Mouse (Mus musculus): ENCODE results near the gene Col23a1.

Col23a1 gene

DNA sequence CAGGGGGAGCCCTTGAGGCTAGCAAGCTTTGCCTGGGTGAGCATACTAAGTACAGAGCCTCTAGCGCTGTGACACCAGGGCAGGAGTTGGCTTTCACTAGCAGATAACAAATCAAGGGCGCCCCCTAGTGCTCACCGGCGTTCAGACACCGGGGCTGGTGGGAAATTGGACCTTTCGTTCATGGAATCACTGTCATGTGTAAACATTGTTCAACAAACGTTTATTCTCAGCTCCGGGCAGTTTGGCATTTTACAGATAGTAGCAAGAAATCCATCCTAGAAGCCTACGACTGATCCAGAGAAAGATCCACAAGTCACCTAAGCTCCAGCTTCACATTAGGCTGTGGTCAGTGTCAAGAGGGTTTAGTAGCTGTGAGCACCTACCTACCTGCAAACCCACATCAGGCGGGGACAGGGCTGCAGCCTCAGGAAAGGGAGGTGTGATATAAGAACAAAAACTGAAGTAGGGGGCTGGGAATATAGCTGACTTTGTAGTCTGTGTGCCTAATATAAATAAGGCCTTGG lies 250.1 kb downstream of the Col23a1 start:
- peak; percentile 74 to 97 for DNase-seq (ENCODE audit: low spot score in 2 of 2)

DNA sequence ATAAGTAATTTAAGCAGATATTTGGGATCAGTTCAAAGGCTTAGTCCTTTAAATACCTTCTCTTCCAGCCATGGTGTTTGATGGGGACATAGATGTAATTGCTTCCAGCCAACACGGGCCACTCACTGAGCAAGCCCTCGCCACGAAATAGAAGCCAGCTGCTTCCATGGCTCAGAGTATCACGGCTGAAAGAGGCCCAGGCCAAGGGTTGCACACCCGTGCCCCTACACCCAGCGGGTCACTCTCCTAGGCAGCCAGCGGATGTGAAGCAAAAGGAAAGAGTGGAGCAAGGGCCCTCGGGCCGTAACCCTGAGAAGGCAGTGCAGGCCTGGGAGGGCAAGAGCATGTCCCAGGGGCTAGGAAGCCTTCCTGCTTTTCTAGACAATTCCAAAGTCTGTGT lies 252.7 kb downstream of the Col23a1 start:
- no peak for DNase-seq (ENCODE audit: low spot score in 2 of 2)

DNA sequence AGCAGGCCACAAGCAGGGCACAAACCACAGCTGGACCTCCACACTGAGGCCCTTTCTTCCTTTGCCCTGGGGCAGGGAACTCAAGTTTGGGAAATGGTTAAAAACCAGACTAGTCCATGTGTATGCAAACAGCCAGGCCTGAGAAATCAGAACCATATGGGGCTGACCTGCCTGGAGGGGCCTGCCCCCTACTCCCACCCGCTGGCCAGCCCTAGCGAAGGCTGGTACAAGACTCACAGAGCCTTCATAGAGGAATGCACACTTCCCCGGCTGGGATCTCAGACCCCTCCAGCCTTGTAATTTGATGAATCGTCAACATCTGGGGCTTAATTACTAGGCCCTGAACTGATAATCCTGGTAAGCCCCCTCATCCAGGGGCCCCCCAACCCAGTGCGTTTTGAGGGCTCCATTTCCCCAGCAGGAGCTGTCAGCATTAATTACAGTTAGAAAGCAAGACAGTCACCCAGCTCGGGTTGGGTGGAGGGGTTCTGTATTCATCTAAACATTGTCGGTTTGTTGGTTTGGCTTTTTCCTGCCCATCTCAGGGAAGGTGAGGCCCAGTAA lies 253.8 kb downstream of the Col23a1 start:
- no peak for DNase-seq (ENCODE audit: low spot score in 2 of 2)

DNA sequence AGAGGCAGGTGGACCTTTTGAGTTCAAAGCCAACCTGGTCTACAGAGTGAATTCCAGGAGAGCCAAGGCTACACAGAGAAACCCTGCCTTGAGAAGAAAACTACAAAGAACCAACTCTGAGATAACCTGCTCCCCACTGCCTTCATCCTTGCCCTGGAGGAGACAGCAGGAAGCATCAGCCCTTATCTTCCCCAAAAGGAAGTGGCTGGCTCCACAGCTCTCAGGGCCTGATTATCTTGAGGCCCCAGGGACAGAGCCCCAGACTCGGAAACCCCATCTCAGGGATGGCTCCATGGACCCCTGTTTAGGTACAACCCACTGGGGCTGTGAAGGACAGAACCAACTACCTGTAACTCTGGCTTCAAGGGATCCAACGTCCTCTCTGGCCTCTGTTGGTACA lies 254.7 kb downstream of the Col23a1 start:
- no peak for DNase-seq (ENCODE audit: low spot score in 2 of 2)

DNA sequence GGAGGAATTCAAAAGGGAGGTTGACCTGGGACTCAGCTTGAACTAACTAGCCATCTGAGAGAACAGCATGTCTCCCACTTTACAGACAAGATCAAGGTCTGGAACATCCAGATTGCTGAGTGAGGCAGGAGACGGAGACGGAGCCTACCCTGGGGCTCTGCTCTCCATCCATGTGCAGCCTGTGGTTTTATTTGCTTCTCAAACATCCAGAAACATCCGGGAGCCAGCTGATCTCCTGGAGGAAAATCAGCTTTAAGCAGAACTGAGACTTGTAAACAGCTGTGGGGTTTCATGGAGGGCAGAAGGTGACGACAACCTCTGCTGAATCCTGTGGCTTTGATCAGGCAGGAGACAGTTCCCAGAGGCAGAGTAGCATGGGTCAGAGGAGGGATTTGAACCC lies 256.1 kb downstream of the Col23a1 start:
- no peak for DNase-seq (ENCODE audit: low spot score in 2 of 2)

DNA sequence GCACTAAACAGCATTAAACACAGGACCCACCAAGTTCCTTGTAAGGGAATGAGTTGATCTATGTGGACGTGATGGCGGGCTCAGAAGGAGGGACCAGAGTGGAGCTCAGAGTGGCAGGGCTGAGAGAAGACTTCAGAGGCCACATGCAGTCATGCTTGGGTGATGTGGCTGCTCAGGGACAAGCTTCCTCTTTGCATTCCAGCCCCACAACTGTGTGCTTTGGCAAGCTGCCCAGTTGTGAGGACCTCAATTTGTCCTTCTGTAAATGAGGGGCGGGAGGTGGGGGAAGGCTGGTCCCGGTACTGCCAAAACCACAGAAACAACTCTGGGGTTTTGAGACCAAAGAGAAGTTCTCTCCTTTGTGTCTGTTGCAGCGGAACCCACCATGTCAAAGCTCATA lies 261.5 kb downstream of the Col23a1 start:
- no peak for DNase-seq (ENCODE audit: low spot score in 2 of 2)

DNA sequence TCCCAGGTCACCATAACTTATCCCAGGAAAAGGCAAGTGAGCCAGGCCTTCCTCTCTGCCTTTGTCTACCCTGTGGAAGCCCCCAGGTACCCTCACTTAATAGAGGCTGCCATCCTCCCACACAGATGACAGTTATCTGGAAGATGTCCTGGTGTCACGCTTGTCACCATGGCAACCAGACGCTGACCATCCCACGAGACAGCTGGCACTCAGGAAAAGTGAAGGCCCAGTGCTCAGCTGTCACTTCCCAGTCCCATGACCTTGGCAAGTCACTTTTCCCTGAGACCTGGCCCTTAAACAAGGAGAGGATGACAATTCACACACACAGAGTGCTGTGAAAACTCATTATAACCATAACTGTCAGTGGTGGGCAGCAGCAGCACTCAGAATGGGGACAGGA lies 262.4 kb downstream of the Col23a1 start:
- no peak for DNase-seq (ENCODE audit: low spot score in 2 of 2)

DNA sequence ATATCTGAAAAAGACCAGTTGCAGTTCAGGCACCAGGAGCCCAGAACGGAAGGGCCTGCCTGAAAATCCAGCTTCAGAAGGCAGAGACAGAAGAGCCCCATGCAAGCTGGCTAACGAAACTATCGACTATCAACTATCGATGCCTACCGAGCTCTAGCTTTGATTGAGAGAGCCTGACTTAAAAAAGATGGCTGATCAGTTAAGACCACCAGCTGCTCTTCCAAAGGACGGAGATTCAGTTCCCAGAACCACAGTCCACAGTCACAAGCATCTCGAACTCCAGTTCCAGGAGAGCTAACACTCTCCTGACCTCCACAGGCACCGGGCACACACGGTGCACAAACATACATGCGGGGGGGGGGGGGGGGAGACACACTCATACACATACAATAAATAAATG lies 264.9 kb downstream of the Col23a1 start:
- DNase-seq (ENCODE audit: low spot score in 2 of 2), result no peak

DNA sequence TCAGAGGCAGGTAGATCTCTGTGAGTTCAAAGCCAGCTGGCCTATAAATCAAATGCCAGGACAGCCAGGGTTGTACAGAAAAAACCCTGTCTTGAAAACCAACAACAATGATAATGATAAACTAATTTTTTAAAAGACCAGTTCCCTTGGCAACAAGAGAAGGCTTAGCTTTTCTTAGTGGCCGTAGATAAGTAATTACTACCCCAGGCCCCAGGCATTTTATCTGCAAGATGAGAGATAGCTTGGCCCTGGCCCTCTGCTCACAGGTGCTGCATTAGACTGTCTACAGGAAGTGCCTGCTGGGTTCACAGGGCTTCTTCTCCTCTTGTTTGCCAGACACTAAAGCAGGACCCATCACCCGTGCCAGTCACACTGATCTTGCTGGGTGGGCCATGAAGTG lies 265.3 kb downstream of the Col23a1 start:
- DNase-seq (ENCODE audit: low spot score in 2 of 2), result no peak

DNA sequence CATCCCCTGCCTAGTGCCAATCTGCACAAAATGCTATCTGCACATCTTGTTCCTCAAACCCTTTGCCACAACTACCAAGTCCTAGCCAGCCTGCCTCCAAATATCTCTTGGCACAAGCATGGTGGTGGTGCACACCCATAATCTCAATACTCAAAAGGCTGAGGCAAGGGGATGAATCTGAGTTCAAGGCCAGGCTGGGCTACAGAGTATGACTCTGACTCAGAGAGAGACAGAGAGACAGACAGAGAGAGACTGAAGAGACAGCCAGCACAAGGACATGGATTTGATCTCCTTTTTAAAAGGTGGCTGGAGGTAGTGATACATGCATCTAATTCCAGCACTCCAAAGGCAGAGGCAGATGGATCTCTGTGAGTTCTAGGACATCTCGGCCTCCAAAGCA lies 273.6 kb downstream of the Col23a1 start:
- no peak for DNase-seq (ENCODE audit: low spot score in 2 of 2)

DNA sequence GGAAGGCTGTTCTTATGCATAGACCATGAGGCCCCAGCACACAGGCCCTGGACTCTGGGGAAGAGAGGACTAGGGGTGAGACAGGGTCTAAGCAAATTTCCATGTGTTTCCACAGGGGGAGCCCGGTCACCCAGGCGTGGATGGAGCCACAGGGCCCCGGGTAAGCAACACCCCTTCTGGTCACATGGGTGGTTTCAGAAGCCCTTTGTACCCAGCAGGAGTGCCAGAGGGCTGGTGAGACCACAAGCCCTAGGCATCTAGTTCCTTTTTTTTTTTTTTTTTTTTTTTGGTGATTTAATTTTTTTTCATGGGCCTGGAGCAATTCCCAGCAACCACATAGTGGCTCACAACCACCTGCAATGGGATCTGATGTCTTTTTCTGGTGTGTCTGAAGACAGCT lies 275.3 kb downstream of the Col23a1 start:
- no peak for DNase-seq (ENCODE audit: low spot score in 2 of 2)

DNA sequence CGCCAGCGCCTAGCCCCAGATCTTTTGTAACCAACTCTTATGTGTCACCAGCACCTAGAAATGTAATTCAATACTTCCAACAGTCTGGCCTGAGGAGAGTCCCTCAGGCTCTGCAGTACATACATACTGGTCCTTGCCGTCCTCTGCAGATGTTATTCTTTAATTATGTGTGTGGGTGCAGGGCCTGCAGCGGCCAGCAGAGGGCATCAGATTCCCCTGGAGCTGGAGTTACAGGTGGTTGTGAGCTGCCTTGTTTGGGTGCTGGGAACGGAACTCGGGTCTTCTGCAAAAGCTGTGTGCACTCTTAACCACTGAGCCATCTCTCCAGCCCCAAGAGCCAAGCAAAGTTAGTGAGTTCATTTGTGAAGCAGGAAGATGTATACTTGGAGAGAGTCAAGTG lies 276.2 kb downstream of the Col23a1 start:
- DNase-seq (ENCODE audit: low spot score in 2 of 2), result no peak

DNA sequence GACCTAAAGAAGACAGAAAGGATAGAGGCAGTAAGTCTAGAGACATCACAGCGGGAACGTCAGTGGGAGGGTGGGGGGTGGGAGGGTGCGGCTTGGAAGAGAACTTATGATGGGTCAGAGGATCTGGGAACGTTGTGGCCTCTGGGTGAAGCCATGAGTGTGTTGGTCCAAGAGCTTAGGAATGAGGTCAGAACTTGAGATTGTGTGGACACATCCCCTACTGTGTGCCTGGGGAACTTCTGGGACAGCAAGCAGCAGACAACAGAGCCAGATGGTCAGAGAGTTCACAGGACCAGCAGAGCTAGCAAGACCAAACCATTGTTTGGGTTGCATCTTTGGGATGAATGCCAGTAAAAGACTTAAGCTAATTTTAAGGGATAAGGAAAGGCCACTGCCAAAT lies 279.1 kb downstream of the Col23a1 start:
- no peak for DNase-seq (ENCODE audit: low spot score in 2 of 2)

DNA sequence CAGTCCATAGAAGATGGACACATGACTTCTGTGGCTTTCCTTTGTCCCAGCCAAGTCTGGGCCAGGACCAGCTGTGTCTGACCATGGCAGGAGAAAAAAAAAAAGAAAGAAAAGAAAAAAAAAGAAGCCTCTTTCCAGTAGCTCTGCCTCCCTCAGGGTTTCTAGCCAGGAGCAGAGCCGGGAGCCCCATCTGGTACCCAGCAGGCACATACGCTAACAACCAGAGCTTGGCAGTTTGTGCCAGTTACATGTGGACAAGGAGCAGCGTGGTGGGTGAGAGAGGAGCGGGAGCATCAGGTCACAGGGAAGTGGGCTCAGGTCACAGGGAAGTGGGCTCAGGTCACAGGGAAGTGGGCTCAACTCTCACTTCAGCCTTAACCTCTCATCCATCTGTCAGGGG lies 286.7 kb downstream of the Col23a1 start:
- no peak for DNase-seq (ENCODE audit: low spot score in 2 of 2)

DNA sequence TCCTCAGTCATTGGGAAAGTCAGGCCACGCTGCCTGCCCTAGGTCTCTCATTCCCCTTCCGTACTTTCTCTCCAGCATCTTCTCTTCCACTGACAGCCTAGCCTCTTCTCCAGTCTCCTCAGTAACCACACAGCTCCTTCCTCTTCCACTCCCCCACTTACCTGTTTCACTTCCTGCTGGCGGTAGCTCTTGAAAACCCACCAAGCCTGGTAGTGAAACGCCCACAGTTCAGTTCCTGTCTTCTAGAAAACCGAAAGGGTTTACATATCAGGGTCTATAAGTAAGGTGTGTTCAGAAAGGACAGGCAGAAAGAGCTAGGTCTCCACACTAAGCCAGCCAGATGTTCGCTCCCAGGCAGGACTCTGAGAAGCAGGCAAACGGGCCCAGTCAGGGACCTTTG lies 287.9 kb downstream of the Col23a1 start:
- DNase-seq (ENCODE audit: low spot score in 2 of 2), result no peak

DNA sequence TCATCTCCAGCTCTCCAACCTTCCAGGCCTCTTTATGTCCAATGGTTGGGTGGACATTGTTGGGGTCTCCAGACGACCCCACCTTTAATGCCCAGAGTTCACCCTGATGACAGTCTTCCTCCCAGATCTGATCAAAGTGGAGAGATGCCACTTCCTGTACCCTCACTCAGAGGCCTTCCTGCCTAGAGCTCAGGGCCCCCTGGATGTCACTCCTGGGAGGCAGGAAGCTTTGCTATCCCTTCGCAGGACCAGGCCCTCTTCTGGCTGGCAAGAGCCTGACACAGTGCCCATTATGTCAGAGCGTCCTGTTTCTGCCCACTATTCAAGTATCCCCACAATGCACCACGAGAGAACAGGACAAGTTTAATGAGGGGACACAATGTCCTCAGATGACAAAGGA lies 289.3 kb downstream of the Col23a1 start:
- no peak for DNase-seq (ENCODE audit: low spot score in 2 of 2)

DNA sequence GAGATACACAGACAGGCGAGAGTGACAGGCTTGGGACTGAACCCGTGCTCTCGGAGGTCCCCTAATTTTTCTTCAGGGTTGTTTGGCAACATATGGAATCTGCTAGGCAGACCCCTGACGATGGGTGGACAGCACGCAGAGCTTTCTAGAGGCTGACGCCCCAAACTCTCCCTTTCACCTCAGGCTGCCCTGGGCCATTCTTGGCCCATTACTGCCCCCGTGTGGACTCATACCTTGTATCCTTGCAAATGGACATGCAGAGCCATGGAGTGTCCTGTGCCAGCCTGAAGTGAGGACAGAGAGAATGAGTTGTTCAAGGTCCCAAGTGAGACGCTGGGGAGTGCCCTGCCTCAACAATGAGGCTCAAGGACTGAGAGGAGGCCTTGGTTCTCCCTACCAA lies 293.0 kb downstream of the Col23a1 start:
- DNase-seq (ENCODE audit: low spot score in 2 of 2), result peak in 1 of 2 experiments; percentile 50

DNA sequence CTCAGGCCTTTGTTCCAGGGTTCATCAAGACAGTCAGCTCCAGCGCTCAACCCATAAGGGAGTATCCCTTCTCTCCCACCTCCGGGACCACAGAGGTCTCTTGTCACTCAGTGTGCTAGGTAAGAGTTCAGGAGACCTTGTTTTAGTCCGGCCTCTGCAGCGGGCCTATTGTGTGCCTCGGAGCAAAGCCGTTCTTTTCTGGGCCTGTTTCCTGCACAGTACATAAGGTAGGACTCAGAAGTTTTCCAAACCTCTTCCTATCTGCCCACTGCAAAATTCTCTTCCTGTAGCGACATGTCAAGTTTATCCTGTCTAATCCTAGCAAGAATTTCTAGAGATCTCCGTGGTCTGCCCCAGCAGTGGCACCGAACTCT lies 294.3 kb downstream of the Col23a1 start:
- no peak for DNase-seq (ENCODE audit: low spot score in 2 of 2)

DNA sequence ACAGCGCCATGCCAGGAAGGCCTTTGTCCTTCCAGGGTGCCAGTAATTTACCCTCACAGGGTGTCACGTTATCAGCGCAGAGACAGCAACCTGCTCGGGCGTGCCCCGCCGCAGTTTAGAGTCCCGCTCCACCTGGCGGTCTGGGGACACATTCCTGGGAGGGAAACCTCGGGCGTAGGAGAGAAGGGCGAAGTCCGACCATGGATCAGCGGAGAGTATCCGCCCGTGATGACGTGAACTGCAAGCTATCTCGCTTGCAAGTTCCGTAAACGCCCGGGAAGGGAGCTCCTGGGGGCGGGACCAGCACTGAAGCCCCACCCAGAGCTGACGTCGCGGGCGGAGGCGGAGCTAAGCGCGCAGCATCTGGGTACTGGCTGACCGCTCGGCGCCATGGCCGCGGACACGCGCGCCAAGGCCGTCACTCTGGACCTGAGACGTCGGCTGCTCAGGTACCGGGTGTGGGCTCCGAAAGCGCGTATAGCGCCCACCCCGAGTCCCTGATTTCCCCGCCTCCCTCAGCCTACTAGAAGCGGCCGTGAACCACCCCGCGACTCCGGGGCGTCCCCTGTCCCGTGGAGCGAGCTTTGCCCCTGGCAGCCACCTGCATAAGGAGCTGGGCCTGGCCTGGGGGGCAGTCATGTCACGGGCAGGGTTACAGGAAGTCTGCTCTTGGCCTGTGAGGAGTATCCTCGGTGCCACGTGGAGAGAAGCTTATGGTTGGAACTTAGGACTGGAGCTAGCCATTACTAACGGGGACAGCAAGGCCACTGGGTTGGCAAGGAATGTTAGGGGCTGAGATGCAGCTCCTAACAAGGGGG lies 294.9 kb downstream of the Col23a1 start, which contains the start of gene Phykpl:
Gene Phykpl (plus strand): TSS at position 327 of the 818 bp plus-strand sequence.
- DNase-seq (ENCODE audit: low spot score in 2 of 2), result peak; percentile 85 to 96

DNA sequence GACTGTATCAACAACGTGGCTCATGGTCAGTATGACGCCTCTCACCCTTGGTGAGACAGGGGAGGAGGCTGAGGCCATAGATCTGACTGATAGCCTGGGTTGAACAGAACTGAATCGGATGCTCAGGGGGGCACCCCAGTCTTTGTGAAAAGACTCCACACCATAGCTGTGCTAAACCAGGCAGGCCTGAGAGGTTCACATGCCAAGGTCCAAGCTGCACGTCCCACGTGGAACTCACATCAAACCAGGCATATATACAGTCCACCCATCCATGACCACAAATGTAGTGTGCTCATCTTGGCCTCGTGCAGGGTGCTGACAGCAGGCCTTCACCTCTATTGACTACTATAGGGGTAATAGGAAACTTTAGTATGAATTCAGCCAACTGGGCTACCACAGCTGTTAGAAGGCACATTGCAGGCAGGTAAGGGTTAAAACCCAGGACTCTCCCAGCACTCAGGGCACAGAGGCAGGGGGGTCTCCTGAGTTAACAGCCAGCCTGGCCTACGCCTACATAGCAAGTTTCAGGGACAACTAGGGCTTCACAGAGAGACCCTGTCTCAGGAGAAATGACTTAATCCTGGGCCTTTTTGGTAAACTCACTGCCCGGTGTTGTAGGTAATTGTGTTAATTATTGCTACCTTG lies 296.0 kb downstream of the Col23a1 start:
- no peak for DNase-seq (ENCODE audit: low spot score in 2 of 2)

DNA sequence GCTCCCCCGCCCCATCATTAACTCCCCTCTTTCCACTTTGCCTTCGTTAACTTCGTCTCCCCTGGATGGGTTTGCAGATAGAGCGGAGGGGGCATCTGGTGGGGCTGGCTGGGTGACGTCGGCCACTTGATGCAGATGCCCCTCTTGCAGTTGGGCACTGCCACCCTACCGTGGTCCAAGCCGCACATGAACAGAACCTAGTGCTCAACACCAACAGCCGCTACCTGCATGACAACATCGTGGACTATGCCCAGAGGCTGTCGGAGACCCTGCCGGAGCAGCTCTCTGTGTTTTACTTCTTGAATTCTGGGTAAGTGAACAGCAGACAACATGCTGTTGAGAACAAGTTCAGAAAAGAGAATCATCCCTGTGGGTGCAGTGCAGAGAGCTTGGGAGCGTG lies 296.7 kb downstream of the Col23a1 start:
- no peak for DNase-seq (ENCODE audit: low spot score in 2 of 2)

DNA sequence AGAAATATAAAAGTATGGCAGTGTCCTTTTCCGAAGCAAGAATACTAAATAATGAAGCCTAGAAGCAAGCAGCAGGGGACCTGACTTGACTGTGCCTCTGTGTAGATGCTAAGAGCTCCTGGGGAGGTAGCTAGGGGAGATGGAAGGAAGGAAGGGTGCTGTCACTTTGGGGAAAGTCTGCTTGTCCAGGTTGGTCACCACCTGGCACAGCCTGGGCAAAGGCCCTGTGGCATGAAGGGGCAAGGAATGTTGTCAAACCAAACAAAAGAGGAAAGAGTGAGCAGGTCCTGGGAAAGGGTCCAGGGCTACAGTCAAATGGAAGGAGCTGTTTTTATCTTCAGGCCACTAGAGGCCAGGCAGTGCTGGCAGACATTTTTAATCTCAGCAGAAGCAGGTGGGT lies 297.3 kb downstream of the Col23a1 start:
- DNase-seq (ENCODE audit: low spot score in 2 of 2), result no peak

DNA sequence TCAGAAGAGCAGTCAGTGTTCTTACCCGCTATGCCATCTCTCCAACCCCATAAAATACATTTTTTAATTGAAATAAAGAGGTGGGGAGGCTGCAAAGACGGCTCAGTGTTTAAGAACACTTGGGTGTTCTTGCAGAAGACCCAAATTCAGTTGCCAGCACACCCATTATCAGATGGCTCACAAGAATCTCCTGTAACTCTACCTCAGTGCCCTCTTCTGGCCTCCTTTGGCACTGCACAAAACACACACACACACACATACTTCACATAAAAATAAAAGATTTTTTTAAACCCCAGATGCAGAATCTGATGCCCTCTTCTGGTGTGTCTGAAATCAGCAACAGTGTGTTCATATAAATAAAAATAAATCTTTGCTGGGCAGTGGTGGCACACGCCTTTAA lies 299.1 kb downstream of the Col23a1 start:
- no peak for DNase-seq (ENCODE audit: low spot score in 2 of 2)

Measured in left cerebral cortex, adult 9 months (tissue).